In genomic region chr2:147014101-147014886, GRCm38 (mm10) we compare ENCODE assay signal across 8 mouse cellular contexts. TPM values are rescaled to one million over a fixed set of nuclear protein-coding genes. Genes with fewer than 3 reads are reported as not detected.
DNase-seq lines count a peak whose midpoint lies in the region; ATAC-seq and TF ChIP-seq lines count a peak whose summit lies in the region.

No protein-coding gene starts in this region.

- WGBS in heart, embryonic 12.5 days = 24% methylated on average over 15 of the region's 15 CpGs
- 28% methylated on average over 15 of the region's 15 CpGs for WGBS in hindbrain, embryonic 14.5 days
- 18% methylated on average over 15 of the region's 15 CpGs for WGBS in lung, embryonic 14.5 days

- TF ChIP-seq POLR2A in brain, embryonic 14.5 days (IDR thresholded peaks at IDR 0.05; ENCODE audit: borderline replicate concordance, extremely low read depth, insufficient read depth, insufficient read length, poor library complexity, severe bottlenecking) = no peak

- H3K27ac ChIP-seq in heart, embryonic 12.5 days (ENCODE audit: poor library complexity, severe bottlenecking) = peak overlapping the region; percentile 99
- H3K27ac ChIP-seq in hindbrain, embryonic 14.5 days = 0 out of 2 replicates have a peak overlapping the region, but pooled peaks have one; percentile 92
- peak overlapping the region; percentile 99 for H3K27ac ChIP-seq in lung, embryonic 14.5 days (ENCODE audit: low read depth)

- no peak for DNase-seq in heart, postnatal 4 days
- peak; percentile 36 for DNase-seq in brain, embryonic 14.5 days (ENCODE audit: low read depth)
- DNase-seq in hindbrain, embryonic 14.5 days (ENCODE audit: low spot score) = no peak
- peak; percentile 74 for DNase-seq in lung, embryonic 14.5 days
- peak; percentile 44 for DNase-seq in testis, postnatal 14 days (ENCODE audit: low spot score)
- DNase-seq in gastrocnemius, postnatal 14 days = no peak
- no peak for DNase-seq in cerebellum, adult 9-11 months

- intact Hi-C loops in gastrocnemius, postnatal 14 days (cut with DNase I; ENCODE audit: low total_unique reads) = no loop called here

- 0 out of 2 replicates have a peak, but pooled peaks cover 9% of the 10 kb centered on the region for H3K36me3 ChIP-seq in heart, embryonic 12.5 days
- H3K36me3 ChIP-seq in hindbrain, embryonic 14.5 days (replicated peaks; ENCODE audit: control insufficient read depth, insufficient read depth) = no peaks in the 10 kb centered on the region
- H3K36me3 ChIP-seq in lung, embryonic 14.5 days (ENCODE audit: insufficient read depth) = no peaks in the 10 kb centered on the region

- TF ChIP-seq CTCF in brain, embryonic 14.5 days (IDR thresholded peaks at IDR 0.05; ENCODE audit: borderline replicate concordance, extremely low read depth, insufficient read depth, insufficient read length) = no peak
- TF ChIP-seq CTCF in lung, embryonic 14.5 days (IDR thresholded peaks at IDR 0.05; ENCODE audit: low read depth) = no peak

- H3K9ac ChIP-seq in heart, embryonic 12.5 days = peak overlapping the region; percentile 80
- H3K9ac ChIP-seq in hindbrain, embryonic 14.5 days = peak overlapping the region; percentile 74
- peak overlapping the region; percentile 87 for H3K9ac ChIP-seq in lung, embryonic 14.5 days

- peaks cover 17% of the 10 kb centered on the region for H3K4me1 ChIP-seq in heart, embryonic 12.5 days (replicated peaks)
- peaks cover 21% of the 10 kb centered on the region for H3K4me1 ChIP-seq in hindbrain, embryonic 14.5 days (replicated peaks; ENCODE audit: control insufficient read depth, insufficient read depth, low read length)
- H3K4me1 ChIP-seq in lung, embryonic 14.5 days (ENCODE audit: insufficient read depth) = peaks cover 4% of the 10 kb centered on the region; the same call in 1 of the 2 replicates

- no peak for ATAC-seq in heart, embryonic 12.5 days (ENCODE audit: insufficient number of reproducible peaks, low FRiP score)
- no peak for ATAC-seq in hindbrain, embryonic 14.5 days (ENCODE audit: low FRiP score)
- ATAC-seq in lung, embryonic 14.5 days (ENCODE audit: insufficient read depth) = no peak

- H3K27me3 ChIP-seq in heart, embryonic 12.5 days (replicated peaks) = no peaks in the 10 kb centered on the region
- no peaks in the 10 kb centered on the region for H3K27me3 ChIP-seq in hindbrain, embryonic 14.5 days (ENCODE audit: control insufficient read depth, insufficient read depth, low read length)
- H3K27me3 ChIP-seq in lung, embryonic 14.5 days (ENCODE audit: insufficient read depth, low read length) = no peaks in the 10 kb centered on the region

- H3K4me3 ChIP-seq in heart, embryonic 12.5 days = peak overlapping the region; percentile 74
- H3K4me3 ChIP-seq in hindbrain, embryonic 14.5 days (replicated peaks; ENCODE audit: low read length) = peak overlapping the region; percentile 72
- H3K4me3 ChIP-seq in lung, embryonic 14.5 days (ENCODE audit: low read depth, low read length) = peak overlapping the region; percentile 87

- no peaks in the 10 kb centered on the region for H3K9me3 ChIP-seq in heart, embryonic 12.5 days (replicated peaks)
- H3K9me3 ChIP-seq in hindbrain, embryonic 14.5 days (ENCODE audit: control insufficient read depth, low read length) = no peaks in the 10 kb centered on the region
- H3K9me3 ChIP-seq in lung, embryonic 14.5 days (ENCODE audit: low read depth, low read length) = no peaks in the 10 kb centered on the region

- H3K4me2 ChIP-seq in heart, embryonic 12.5 days = peak overlapping the region; percentile 74
- peak overlapping the region; percentile 69 for H3K4me2 ChIP-seq in hindbrain, embryonic 14.5 days (replicated peaks)
- peak overlapping the region; percentile 90 for H3K4me2 ChIP-seq in lung, embryonic 14.5 days

RNA-seq across cellular contexts. Expression of gene Xrn2, which starts 1.5 kb away (rescaled TPM):
- 62.0 and 64.3 TPM in 2 replicates for polyA plus RNA-seq in heart, embryonic 12.5 days (2016; fragmentation: Nextera tagmentation; extraction: Ambion mirVana)
- total RNA-seq in heart, postnatal 4 days (2021) = 10 to 100 TPM; 49.7 to 56.8 TPM
- 54.2 and 55.9 TPM in 2 replicates for polyA plus RNA-seq in brain, embryonic 14.5 days (2012; rRNA removed)
- 80.9 and 83.2 TPM in 2 replicates for polyA plus RNA-seq in hindbrain, embryonic 14.5 days (2014; fragmentation: Nextera tagmentation; extraction: Ambion mirVana)
- 103 and 104 TPM in 2 replicates for polyA plus RNA-seq in lung, embryonic 14.5 days (2014; fragmentation: Nextera tagmentation; extraction: Ambion mirVana)
- total RNA-seq in gastrocnemius, postnatal 14 days (2021) = 10 to 100 TPM; 17.7 to 20.9 TPM

Comparison
In these comparisons a context has a peak if more than half of its experiments do, and no peak if none do; other contexts are left out.
1. DNase-seq: peak in brain, embryonic 14.5 days (single experiment), lung, embryonic 14.5 days (single experiment) and testis, postnatal 14 days (single experiment); none in heart, postnatal 4 days (single experiment), hindbrain, embryonic 14.5 days (single experiment), gastrocnemius, postnatal 14 days (single experiment) and cerebellum, adult 9-11 months (single experiment).
2. Peak in every context shown above with its lines, with median percentiles within 50 percentile points of each other: H3K27ac ChIP-seq, H3K4me2 ChIP-seq, H3K4me3 ChIP-seq and H3K9ac ChIP-seq.